Mouse (Mus musculus) gastrocnemius, postnatal 14 days (tissue): ENCODE results near the gene Slc25a29. TPM values are rescaled to one million over a fixed set of nuclear protein-coding genes. Genes with fewer than 3 reads are reported as not detected.
"Not testable (repeated sequence)": the region's sequence is repeated elsewhere in the genome, so short reads cannot be mapped to it uniquely, and the experiment has no call there.

Experiments used
- DNase-seq: peaks from one replicate; pipeline ENCODE4 v3.0.0; 2021; ENCODE audit warnings: mixed read lengths
- intact Hi-C: fragments of 180-260 bp; cut with DNase I; formaldehyde crosslinking; loops from one replicate; pipeline ENCODE4 v1.15.1; 2025; ENCODE audit warnings: low total_unique reads
- long read RNA-seq, 2 experiments: library from polyadenylated mRNA; stranded (forward); transcript quantifications; one replicate each; pipeline ENCODE4 v2.0.0; 2021
- total RNA-seq, 2 experiments: library from RNA; stranded (reverse); gene quantifications; 2 replicates each; pipeline ENCODE4 v1.2.3; 2021

The Slc25a29 gene
- total RNA-seq = 1 to 10 TPM; 4.5 to 5.3 TPM
- long read RNA-seq, experiment 1, transcript Slc25a29-201 (4 exons, 1,976 nt) = major isoform, 17 of 17 reads
- long read RNA-seq, experiment 1, partial matches to known transcripts = 0 of 17 reads
- long read RNA-seq, experiment 1, other reads (novel, unspliced or antisense) = 0 of 17 reads
- long read RNA-seq, experiment 2, transcript Slc25a29-201 (4 exons, 1,976 nt) = major isoform, 30 of 32 reads
- long read RNA-seq, experiment 2, partial matches to known transcripts = 0 of 32 reads
- long read RNA-seq, experiment 2, other reads (novel, unspliced or antisense) = 2 of 32 reads

DNA sequence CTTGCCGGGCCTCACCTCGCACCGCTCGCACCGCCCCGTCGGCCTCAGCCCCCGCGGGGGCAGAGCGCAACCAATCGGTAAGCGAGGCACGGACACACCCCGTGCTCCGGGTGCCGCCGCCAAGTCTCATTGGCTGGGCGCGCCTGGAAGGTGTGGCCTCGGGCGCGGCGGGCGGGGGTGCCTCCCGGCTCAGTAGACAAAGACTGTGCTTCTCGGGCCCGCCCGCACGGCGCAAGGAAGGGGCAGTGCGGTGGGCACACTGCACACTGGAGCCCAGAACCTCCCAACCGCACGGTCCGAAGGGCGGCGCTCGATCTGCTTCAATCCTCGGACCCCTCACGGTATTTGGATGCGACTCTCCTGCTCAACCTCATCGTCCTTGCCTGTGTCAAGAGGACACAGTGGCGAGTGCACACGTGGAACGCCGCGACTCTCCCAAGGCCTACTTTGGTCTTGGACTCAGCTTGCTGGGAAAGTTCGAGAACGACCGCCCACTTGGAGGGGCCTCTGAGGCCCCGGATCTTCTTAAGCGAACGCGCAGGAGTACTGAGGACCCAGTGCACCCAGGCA is at the start of gene Slc25a29, which contains the start of gene Slc25a47:
Gene Slc25a29, minus strand, starts transcription at position 44 of the 570 bp plus-strand sequence.
Gene Slc25a47, plus strand, starts transcription at position 207 of the 570 bp plus-strand sequence.
- DNase-seq = peak; percentile 98
- intact Hi-C loops = no loop called here

DNA sequence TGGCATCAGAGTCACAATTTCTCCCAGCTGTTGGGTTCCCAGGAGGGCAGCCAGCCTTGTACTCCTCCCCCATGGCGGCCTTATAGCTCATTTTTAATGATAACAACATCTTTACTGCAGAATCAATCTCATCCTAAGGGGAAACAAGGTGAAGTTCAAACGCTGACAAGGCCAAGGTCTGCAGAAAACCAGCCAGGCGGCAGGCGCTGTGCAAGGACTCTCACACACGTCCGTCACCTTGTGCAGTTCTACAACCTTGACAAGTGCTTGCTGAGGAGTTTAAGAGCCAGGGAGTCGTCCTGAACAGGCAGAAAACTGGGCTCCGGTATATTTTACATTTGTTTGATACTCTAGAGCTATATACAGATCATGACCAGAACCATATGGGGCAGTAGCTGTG is 47.1 kb upstream of the Slc25a29 start:
- no peak for DNase-seq
- intact Hi-C loops = loop anchor here (5.0 kb wide), 1 partner anchor 40 kb away; no protein-coding TSS in a partner anchor

DNA sequence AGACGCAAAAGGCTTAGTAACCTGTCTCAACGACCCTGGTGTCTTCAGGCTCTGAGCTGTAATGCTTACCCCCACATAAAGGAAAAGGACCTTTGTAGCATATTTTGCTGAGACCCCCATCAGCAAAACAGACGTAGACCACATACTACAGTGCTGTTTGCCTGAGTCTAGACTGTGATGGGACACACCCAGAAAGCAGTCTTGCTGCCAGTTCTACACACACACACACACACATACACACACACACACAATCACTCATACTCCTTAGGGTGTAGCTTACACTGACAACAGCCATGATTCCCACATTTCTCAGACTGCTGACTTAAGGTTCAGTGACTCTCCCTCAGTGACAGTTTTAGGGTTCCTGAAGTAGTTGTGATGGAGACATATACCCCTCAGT is 45.5 kb upstream of the Slc25a29 start:
- no peak for DNase-seq
- intact Hi-C loops = loop anchor here (5.0 kb wide), 1 partner anchor 39 kb away; no protein-coding TSS in a partner anchor

DNA sequence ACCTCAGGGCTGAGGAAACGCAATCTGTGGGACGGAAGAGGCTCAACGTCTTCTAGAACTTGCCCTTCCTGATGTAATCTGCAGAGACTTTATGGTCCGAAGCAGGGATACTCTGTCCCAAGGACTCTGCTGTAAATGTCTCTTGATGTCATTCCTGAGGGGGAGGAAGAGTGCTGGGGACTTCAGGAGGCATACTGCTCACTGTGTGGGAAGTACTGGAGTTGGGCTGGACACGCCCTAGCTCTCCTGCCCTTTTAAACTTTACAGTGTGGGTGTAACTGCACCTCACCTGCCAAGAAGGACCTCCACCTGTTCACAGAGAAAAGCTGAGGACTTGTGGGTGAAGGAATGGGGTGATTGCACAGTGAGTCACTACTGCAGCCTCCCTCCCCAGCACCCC is 44.9 kb upstream of the Slc25a29 start:
- no peak for DNase-seq
- intact Hi-C loops = loop anchor here (5.0 kb wide), 1 partner anchor 38 kb away; no protein-coding TSS in a partner anchor

DNA sequence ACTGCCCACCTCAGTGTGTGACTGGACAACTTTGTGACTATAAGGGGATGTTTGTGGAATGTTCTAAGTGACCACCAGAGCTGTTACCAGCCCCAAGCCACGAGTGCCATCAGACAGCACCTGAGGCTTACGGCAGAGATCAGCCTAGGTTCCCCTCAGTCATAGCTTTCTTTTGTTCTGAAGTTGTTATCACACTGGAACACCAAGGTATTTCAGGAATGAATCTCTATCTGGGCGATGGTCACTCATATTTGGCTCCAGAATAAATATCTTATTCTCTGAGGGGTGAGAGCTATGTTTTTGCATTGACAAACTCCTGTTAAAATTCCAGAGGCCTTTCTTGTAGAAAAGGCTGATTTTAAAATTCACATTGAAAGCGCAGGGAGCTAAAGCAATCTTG is 43.5 kb upstream of the Slc25a29 start:
- intact Hi-C loops = no loop called here

DNA sequence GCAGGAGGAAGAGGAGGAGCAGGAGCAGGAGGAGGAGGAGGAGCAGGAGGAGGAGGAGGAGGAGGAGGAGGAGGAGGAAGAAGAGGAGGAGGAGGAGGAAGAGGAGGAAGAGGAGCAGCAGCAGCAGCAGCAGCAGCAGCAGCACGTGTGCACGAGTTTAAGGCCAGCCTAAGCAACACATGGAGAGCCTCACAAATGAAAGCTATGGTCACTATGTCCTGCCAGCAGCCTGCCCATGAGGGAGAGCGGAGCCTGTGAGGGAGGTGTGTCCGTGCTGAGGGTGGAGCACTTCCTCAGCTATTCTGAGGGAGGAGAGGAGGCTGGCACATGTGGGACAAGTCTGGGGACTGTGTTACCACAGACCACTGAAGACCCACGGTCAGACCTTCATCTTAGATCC is 37.4 kb upstream of the Slc25a29 start:
- intact Hi-C loops = no loop called here
- no peak for DNase-seq

More for the DNA sequence above, 43.5 kb upstream of the Slc25a29 start:
- no peak for DNase-seq

DNA sequence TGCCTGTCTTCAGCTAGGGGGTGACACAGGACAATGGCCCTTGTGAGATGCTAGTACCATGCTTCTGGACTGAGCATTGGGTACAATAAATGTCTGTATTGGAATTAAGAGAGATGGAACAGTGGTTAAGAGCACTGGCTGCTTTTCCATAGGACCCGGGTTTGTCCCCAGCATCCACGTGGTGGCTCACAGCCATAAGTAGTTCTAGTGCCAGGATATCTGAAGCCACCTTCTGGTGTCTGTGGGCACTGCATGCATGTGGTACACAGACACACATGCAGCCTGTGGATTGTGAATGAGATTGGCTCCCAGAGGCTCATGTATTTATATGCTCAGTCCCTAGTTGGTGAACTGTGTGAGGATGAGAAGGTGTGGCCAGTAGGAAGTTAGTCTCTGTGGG is 33.9 kb upstream of the Slc25a29 start:
- no peak for DNase-seq
- intact Hi-C loops = no loop called here

DNA sequence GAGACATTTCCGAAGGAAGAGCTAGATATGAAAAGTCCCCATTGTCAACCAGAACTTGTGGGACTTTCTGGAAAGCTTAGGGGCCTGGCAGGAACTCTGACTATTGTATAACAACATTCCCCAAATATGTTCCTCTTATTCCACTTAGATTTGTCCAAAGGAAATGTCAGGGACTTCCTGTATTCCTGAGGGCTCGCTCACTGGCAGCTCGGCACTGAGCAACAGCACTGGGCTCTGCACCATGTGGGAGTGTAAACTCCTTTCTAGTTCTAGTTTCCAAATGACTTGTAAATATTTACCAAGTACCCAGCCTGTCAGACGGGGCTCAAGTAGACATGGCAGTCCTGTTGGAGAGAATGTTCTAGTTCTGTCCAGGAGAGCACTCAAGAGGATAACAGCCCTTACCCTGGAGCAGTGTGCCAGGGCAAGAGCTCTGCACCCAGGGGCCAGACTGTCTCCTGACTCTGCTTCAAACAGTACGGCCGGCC is 29.4 kb upstream of the Slc25a29 start:
- DNase-seq = no peak
- intact Hi-C loops = no loop called here

DNA sequence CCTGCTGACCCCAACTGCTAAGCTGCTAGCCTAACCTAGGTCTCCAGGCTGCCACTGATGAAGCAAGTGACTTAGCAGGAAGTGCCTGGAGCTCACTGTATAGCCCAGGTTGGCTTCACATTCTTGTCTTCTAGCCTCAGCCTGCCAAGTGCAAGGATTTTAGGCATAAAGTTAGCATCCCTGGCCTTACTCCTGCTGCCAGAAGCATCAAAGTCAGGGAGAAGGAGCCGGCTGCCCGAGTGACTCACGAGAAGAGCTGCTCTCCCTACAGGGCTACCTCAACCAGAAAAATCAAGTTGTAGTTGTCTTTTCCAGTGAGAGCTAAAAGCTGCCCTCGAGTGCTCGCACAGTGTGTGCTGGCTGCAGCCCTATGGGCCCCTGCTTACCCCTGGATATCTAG is 22.8 kb upstream of the Slc25a29 start:
- DNase-seq = no peak
- intact Hi-C loops = no loop called here

DNA sequence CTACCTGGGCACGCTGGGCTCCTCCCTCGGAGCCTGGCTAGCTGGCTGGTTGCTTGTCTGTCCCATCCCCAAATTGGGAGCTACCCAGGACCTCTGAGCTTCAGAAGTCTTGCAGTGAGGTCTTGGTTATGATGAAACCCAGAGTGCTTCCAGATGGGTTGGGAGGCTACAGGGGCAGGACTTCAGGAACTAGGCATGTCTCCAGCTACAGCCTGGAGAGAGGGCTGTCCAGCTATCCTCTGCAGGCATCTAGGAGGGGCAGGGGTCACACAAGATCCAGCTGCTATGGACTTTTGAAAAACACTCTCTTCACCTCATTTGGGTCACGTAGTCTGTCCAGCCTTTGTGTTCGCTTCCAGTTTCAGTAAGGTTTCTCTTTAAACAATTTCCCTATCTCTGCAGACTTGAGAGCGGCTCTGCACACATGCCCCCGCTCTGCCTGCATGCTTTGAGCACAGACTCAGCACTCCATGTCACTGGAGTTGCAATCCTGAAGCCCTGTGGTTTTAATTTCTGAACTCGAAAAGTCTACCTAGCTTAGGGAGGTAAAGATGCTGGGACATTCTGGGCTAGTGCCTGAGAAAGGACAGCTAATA is 22.0 kb upstream of the Slc25a29 start:
- intact Hi-C loops = no loop called here
- DNase-seq = peak; percentile 57

DNA sequence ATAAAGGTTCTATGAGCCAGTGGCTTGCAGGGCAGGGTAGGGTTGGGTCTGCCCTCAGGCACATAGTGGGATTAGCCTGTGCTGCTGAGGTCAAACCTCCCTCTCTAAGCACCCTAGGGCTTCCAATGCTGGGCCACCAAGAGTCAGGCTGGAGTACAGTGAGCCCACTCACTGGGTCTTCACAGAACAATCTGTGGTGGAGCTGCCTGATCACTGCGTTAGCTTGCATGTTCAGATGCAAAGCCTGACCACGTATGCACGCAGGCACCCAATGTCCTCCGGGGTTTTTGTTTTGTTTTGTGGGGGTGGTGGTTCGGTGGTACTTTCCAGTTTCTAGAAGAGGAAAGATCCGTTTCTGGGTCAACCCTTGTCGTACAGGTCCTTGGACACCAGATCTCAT is 21.4 kb upstream of the Slc25a29 start:
- intact Hi-C loops = no loop called here
- no peak for DNase-seq

DNA sequence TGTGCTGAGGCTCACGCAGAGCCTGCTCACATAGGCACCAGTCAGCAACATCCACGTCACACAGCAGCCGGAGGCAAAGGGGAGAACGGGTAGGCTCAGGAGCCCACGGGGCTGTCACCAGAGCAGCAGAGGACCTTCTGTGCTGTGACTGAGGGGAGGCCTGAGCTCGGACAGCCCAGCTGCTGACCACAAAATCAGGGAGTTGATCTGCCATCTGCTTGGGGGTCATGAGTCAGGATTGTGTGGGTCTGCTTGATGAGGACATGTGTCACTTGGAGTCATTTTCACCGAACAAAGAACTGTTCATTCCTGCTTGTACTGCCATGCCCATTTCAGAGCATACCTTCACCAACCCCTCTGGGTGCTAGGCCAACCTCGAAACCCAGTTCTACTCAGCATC is 20.5 kb upstream of the Slc25a29 start:
- intact Hi-C loops = no loop called here
- DNase-seq = no peak

DNA sequence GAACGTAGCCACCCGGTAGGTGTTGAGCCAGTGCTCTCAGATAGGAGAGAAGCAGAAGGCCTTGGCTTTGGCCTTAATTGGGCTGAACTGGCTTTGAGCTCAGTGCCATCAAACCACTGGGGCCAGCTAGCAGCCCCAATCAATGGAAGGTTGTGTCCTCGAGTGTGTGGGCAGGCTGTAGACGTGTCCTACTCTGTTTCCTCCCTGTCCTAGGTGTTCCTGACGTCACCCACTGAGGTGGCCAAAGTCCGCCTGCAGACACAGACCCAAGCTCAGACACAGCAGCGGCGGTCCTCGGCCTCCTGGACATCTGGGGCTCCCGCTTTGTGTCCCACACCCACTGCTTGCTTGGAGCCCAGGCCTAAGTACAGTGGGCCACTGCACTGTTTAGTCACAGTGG is 19.4 kb upstream of the Slc25a29 start:
- no peak for DNase-seq
- intact Hi-C loops = no loop called here

DNA sequence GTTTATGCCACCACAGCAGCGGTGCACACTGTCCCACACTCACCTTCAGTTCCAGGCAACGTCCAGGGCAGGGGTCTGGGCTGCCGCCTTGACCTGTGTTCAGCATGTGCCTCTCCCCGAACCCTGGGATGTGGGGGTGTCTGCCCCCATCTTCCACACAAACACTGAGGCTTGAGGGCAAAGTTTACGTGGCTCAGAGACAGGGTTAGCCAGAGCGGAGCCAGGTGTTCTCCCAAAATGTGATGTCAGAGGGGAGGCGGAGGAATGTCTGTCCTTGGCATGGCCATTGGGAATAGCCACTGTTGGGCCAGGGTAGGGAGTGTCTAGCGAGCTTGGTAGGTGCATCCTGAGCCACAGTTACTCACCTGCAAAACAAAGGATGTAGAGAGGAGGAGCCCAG is 17.1 kb upstream of the Slc25a29 start:
- no peak for DNase-seq

DNA sequence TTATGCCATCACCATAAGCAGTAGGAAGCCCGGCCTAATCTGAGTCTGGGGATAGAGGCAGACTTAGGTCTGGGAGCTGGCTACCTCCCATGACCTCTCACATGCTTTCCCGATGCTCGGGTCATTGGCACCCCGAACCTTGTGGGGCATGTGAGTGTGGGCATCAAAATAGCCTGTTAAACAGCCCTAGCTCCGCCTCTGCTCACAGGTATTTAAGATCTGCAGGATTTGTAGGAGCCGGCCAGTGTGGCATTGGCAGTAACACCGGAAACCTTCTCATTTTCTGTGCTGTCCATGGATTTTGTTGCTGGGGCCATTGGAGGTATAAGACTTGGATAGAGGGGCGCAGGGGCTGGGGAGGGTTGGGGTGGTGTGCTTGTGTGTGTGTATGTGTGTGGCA is 15.2 kb upstream of the Slc25a29 start:
- intact Hi-C loops = loop anchor here (5.0 kb wide), 1 partner anchor 39 kb away; no protein-coding TSS in a partner anchor
- DNase-seq = no peak

More for the DNA sequence above, 17.1 kb upstream of the Slc25a29 start:
- intact Hi-C loops = loop anchor here (5.0 kb wide), 1 partner anchor 41 kb away; no protein-coding TSS in a partner anchor

DNA sequence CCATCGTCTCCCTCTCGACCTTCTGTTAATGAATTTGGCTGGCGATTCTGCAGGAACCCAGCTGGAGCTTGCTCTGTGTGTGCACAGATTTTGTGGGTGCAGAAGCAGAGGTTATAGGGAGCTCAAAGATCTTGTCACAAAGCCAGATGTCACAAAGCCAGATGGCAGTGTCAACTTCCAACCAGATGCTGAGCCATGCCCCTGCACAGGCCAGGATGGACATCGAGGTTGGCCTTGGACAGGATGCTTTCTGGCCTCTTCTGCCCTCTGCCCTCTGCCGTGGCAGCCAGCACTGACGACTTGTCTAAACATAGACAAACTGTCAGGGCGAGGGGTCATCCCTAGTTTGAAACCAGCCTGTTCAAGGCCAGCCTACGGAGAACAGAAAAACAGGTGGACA is 14.4 kb upstream of the Slc25a29 start:
- DNase-seq = no peak
- intact Hi-C loops = loop anchor here (5.0 kb wide), 1 partner anchor 38 kb away; no protein-coding TSS in a partner anchor

DNA sequence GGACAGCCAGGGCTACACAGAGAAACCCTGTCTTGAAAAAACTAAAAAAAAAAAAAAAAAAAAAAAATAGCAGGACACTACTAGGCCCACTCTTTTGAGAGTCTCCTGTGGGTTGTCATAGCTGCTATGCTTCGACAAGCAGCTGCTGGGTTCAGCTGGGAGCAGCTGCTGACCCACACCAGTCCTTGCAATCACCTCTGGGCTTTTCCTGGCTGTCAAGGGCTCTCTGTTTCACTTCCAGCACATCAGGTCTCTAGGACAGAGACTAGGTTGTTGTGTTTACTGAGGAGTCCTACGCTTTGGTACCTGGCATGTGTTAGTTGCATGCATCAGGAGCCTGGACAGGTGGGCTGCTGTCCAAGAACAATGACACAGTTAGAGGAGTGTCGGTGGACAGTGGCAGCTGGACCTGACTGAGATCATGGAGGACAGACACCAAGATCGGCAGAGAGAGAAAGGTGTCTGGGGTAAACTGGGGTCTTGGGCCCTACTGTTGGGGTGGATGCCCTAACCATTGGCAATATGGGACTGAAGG is 13.9 kb upstream of the Slc25a29 start:
- intact Hi-C loops = loop anchor here (5.0 kb wide), 1 partner anchor 37 kb away; no protein-coding TSS in a partner anchor
- no peak for DNase-seq

DNA sequence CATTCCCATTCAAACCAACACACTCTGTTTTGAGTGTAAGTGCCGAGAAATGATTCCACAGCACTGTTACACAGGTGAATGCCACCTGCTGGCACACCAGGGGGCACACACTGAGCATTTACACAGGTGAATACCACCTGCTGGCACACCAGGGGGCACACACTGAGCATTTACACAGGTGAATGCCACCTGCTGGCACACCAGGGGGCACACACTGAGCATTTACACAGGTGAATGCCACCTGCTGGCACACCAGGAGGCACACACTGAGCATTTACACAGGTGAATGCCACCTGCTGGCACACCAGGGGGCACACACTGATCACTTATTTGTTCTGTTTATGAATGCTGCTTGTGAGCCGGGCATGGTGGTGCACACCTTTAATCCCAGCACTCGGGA is 12.3 kb upstream of the Slc25a29 start:
- intact Hi-C loops, DNase-seq: not testable (repeated sequence)

DNA sequence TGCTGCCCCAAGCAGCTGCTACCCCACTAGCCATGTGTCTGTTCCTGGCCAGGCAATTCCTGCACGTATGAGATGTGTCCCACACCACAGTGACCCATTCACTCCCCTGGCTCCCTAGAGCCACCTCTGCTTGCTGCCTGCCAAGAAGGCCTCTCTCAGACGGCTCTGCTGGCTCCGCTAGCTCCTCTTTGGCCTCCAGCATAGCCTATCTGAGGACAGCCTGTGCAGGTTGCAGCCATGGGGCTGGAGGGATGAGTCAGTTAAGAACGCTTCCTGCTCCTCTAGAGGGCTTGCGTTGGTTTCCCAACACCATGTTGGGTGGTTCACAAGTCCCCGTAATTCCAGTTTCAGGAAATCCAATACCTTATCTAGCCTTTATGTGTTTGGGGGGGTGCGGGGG is 7.0 kb upstream of the Slc25a29 start:
- peak; percentile 40 for DNase-seq
- intact Hi-C loops = loop anchor here (5.0 kb wide), 1 partner anchor 40 kb away; no protein-coding TSS in a partner anchor

DNA sequence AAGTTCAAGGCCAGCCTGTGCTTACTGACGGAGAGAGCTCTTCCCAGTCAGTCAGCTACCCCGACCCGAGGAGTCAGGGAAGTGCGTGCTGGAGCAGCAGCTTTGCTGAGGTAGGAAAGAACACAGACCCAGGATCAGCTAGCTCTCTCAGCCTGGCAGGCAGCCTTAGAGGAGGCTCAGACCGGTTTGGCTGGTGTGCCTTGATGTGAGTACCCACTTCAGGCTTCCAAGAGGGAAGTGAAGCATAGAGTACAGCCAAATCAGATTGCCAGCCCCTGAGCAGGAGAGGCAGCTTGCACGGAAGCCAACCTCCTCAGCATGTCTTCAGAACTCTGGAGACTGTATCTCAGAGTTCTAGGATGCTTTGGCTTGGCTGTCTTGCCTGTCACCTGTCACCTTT is 5.5 kb upstream of the Slc25a29 start:
- DNase-seq = no peak
- intact Hi-C loops = loop anchor here (5.0 kb wide), 1 partner anchor 41 kb away; no protein-coding TSS in a partner anchor
